Mouse (Mus musculus): ENCODE results near the gene Slc37a3. TPM values are rescaled to one million over a fixed set of nuclear protein-coding genes. Genes with fewer than 3 reads are reported as not detected.

Slc37a3 gene
- polyA plus RNA-seq, 1 experiment from 2014 or later: 20.9 TPM

DNA sequence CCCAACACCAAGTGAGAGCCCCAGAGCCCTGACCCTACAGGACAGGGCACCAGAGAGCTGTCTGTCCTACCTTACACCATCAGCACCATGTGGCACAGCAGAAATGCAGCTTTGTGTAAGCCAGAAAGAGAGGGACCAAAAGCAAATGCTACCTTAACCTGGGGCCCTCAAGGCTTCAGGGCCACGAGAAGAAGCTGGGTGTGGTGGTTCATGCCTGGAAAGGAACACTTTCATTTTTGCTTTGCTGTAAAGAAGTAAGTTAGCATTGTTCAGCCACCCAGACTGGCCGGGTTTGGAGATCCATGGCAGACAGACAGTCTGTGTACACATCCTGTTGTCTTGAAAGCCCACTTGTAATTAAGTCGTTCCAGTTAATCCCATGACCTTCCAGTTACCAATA lies 89.7 kb downstream of the Slc37a3 start:
- H3K27me3 ChIP-seq (ENCODE audit: control insufficient read depth, insufficient read depth, low read length): no peaks in the 10 kb centered on the region
- TF ChIP-seq CTCF (IDR thresholded peaks at IDR 0.05; ENCODE audit: low read depth): no peak
- no peak for TF ChIP-seq EP300 (optimal IDR thresholded peaks at IDR 0.05)
- 68% methylated on average over 3 of the region's 3 CpGs for WGBS
- ATAC-seq (ENCODE audit: low FRiP score, low TSS enrichment) (no peak), DNase-seq (ENCODE audit: low spot score) (no peak)
- H3K4me1 ChIP-seq (replicated peaks; ENCODE audit: control insufficient read depth, insufficient read depth): no peaks in the 10 kb centered on the region; the same call in 1 of the 2 replicates
- no peaks in the 10 kb centered on the region for H3K36me3 ChIP-seq (ENCODE audit: control insufficient read depth, insufficient read depth, low read length)
- H3K4me3 ChIP-seq (ENCODE audit: low read depth, low read length): no peak overlapping the region
- no peak overlapping the region for H3K27ac ChIP-seq (replicated peaks)
- H3K9ac ChIP-seq (ENCODE audit: low read length): no peak overlapping the region
- H3K4me2 ChIP-seq (replicated peaks; ENCODE audit: low read depth): no peak overlapping the region
- no peaks in the 10 kb centered on the region for H3K9me3 ChIP-seq (ENCODE audit: control insufficient read depth, low read length)

GRCm38 (mm10) chr6:39286732-39287083 lies 90.8 kb downstream of the Slc37a3 start:
- Histone ChIP-seq H3K9me3 (ENCODE audit: control insufficient read depth, low read length) (no peaks in the 10 kb centered on the region), H3K4me3 (ENCODE audit: low read depth, low read length) (no peak overlapping the region), H3K36me3 (ENCODE audit: control insufficient read depth, insufficient read depth, low read length) (no peaks in the 10 kb centered on the region), H3K4me2 (replicated peaks; ENCODE audit: low read depth) (no peak overlapping the region), H3K27ac (replicated peaks) (peak overlapping the region; percentile 45; the same call in 1 of the 2 replicates), H3K9ac (ENCODE audit: low read length) (no peak overlapping the region), H3K4me1 (replicated peaks; ENCODE audit: control insufficient read depth, insufficient read depth) (no peaks in the 10 kb centered on the region; the same call in 1 of the 2 replicates), H3K27me3 (ENCODE audit: control insufficient read depth, insufficient read depth, low read length) (no peaks in the 10 kb centered on the region)
- DNase-seq (ENCODE audit: low spot score) (no peak), ATAC-seq (ENCODE audit: low FRiP score, low TSS enrichment) (peak; percentile 9; the same call in 1 of the 2 replicates)
- WGBS: 21% methylated on average over 5 of the region's 5 CpGs
- TF ChIP-seq CTCF (IDR thresholded peaks at IDR 0.05; ENCODE audit: low read depth) (no peak), EP300 (optimal IDR thresholded peaks at IDR 0.05) (no peak)

DNA sequence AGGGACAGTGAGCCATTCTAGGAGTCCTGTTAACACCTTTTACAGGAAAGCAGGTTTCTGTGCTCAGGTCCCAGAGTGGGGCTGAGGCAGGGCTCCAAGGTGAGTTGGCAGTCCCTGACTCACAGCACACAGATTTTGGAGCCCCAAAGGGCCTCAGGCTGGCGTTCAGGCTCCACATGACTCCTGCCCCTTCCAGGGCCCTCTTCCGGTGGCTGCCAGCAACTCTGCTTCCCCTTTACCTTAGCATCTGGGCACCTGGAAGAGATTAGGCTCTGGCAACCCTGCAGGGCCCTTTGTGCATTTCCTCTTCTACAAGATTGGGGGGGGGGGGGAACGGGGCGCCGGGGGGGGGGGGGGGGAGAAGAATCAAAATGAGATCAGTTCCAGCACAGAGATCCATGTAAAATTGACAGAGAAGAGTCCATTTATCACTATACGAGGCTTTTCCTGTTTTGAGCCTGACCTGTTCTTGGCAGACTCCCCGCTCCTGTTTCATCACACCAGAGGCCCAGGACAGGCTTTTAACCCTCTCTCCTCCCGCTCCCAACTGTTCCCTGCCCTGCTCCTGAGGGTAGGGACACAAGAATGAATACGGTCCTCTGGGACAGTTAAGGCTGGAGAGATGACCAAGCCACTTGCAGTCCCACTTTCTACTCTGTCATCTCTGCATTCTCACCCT lies 91.3 kb downstream of the Slc37a3 start:
- ATAC-seq (ENCODE audit: low FRiP score, low TSS enrichment) (peak; percentile 51; the same call in 1 of the 2 replicates), DNase-seq (ENCODE audit: low spot score) (peak; percentile 29)
- TF ChIP-seq CTCF (IDR thresholded peaks at IDR 0.05; ENCODE audit: low read depth): peak; percentile 7; the same call in 1 of the 2 replicates
- TF ChIP-seq EP300 (optimal IDR thresholded peaks at IDR 0.05): no peak
- Histone ChIP-seq H3K4me3 (ENCODE audit: low read depth, low read length) (no peak overlapping the region), H3K4me1 (replicated peaks; ENCODE audit: control insufficient read depth, insufficient read depth) (no peaks in the 10 kb centered on the region; the same call in 1 of the 2 replicates), H3K27ac (replicated peaks) (peak overlapping the region; percentile 45; the same call in 1 of the 2 replicates), H3K27me3 (ENCODE audit: control insufficient read depth, insufficient read depth, low read length) (no peaks in the 10 kb centered on the region), H3K4me2 (replicated peaks; ENCODE audit: low read depth) (no peak overlapping the region), H3K9ac (ENCODE audit: low read length) (no peak overlapping the region), H3K36me3 (ENCODE audit: control insufficient read depth, insufficient read depth, low read length) (no peaks in the 10 kb centered on the region), H3K9me3 (ENCODE audit: control insufficient read depth, low read length) (no peaks in the 10 kb centered on the region)
- WGBS: 10% methylated on average over 6 of the region's 9 CpGs

- no peak overlapping the region for H3K27ac ChIP-seq (replicated peaks)
- WGBS: 94% methylated on average over 3 of the region's 3 CpGs
These were observed 92.6 kb downstream of the Slc37a3 start for GRCm38 (mm10) chr6:39284836-39285235.

More at GRCm38 (mm10) chr6:39284836-39285235, 92.6 kb downstream of the Slc37a3 start:
- H3K4me2 ChIP-seq (replicated peaks; ENCODE audit: low read depth): no peak overlapping the region
- H3K27me3 ChIP-seq (ENCODE audit: control insufficient read depth, insufficient read depth, low read length): no peaks in the 10 kb centered on the region
- no peak for TF ChIP-seq EP300 (optimal IDR thresholded peaks at IDR 0.05)
- no peak for TF ChIP-seq CTCF (IDR thresholded peaks at IDR 0.05; ENCODE audit: low read depth)
- H3K9ac ChIP-seq (ENCODE audit: low read length): no peak overlapping the region
- H3K36me3 ChIP-seq (ENCODE audit: control insufficient read depth, insufficient read depth, low read length): no peaks in the 10 kb centered on the region
- H3K4me1 ChIP-seq (replicated peaks; ENCODE audit: control insufficient read depth, insufficient read depth): no peaks in the 10 kb centered on the region; the same call in 1 of the 2 replicates
- no peak overlapping the region for H3K4me3 ChIP-seq (ENCODE audit: low read depth, low read length)
- DNase-seq (ENCODE audit: low spot score) (no peak), ATAC-seq (ENCODE audit: low FRiP score, low TSS enrichment) (no peak)
- no peaks in the 10 kb centered on the region for H3K9me3 ChIP-seq (ENCODE audit: control insufficient read depth, low read length)

Other genes starting within 250 kb of the Slc37a3 start
- 2.5 and 2.6 TPM in 2 replicates for gene Kdm7a, start 170.9 kb downstream of the Slc37a3 start, polyA plus RNA-seq (2015; fragmentation: Nextera tagmentation; extraction: Ambion mirVana)
- 5.1 and 5.4 TPM in 2 replicates for gene Rab19, start 3.5 kb upstream of the Slc37a3 start, polyA plus RNA-seq (2015; fragmentation: Nextera tagmentation; extraction: Ambion mirVana)
- gene Mkrn1, start 42.8 kb upstream of the Slc37a3 start, polyA plus RNA-seq (2015; fragmentation: Nextera tagmentation; extraction: Ambion mirVana): 54.6 and 56.0 TPM in 2 replicates
- gene Dennd2a, start 180.2 kb upstream of the Slc37a3 start, polyA plus RNA-seq (2015; fragmentation: Nextera tagmentation; extraction: Ambion mirVana): 4.7 TPM in 2 replicates
- 22.0 and 24.4 TPM in 2 replicates for gene Adck2, start 196.2 kb upstream of the Slc37a3 start, polyA plus RNA-seq (2015; fragmentation: Nextera tagmentation; extraction: Ambion mirVana)
- gene Gm42420, start 208.1 kb upstream of the Slc37a3 start, polyA plus RNA-seq (2015; fragmentation: Nextera tagmentation; extraction: Ambion mirVana): 0.63 and 1.4 TPM in 2 replicates
- 419 and 461 TPM in 2 replicates for gene Ndufb2, start 214.9 kb upstream of the Slc37a3 start, polyA plus RNA-seq (2015; fragmentation: Nextera tagmentation; extraction: Ambion mirVana)